Mouse (Mus musculus): ENCODE measurements around the gene Eef1a1.
A peak's percentile ranks its signal among the peaks of the same experiment; 100 is the strongest.
"Not testable (repeated sequence)": the region's sequence is repeated elsewhere in the genome, so short reads cannot be mapped to it uniquely, and the experiment has no call there.

Gene Eef1a1

GRCm38 (mm10) chr9:78508106-78508786 is 19.3 kb upstream of the Eef1a1 start:
- DNase-seq (ENCODE audit: low read depth in 2 of 2, low spot score in 2 of 2), result no peak

GRCm38 (mm10) chr9:78506722-78507077 is 17.7 kb upstream of the Eef1a1 start:
- DNase-seq (ENCODE audit: low read depth in 2 of 2, low spot score in 2 of 2), result no peak

- no peak for DNase-seq (ENCODE audit: low read depth in 2 of 2, low spot score in 2 of 2)
Observed at GRCm38 (mm10) chr9:78506002-78506721, 17.2 kb upstream of the Eef1a1 start.

GRCm38 (mm10) chr9:78505223-78505622 is 16.3 kb upstream of the Eef1a1 start:
- no peak for DNase-seq (ENCODE audit: low read depth in 2 of 2, low spot score in 2 of 2)

- DNase-seq (ENCODE audit: low read depth in 2 of 2, low spot score in 2 of 2), result no peak
Observed at GRCm38 (mm10) chr9:78504679-78505078, 15.7 kb upstream of the Eef1a1 start.

GRCm38 (mm10) chr9:78504133-78504532 is 15.2 kb upstream of the Eef1a1 start:
- DNase-seq (ENCODE audit: low read depth in 2 of 2, low spot score in 2 of 2), result no peak

GRCm38 (mm10) chr9:78503223-78504079 is 14.5 kb upstream of the Eef1a1 start:
- no peak for DNase-seq (ENCODE audit: low read depth in 2 of 2, low spot score in 2 of 2)

- DNase-seq (ENCODE audit: low read depth in 2 of 2, low spot score in 2 of 2), result no peak
Observed at GRCm38 (mm10) chr9:78501284-78501683, 12.3 kb upstream of the Eef1a1 start.

- no peak for DNase-seq (ENCODE audit: low read depth in 2 of 2, low spot score in 2 of 2)
Observed at GRCm38 (mm10) chr9:78500386-78500785, 11.4 kb upstream of the Eef1a1 start.

GRCm38 (mm10) chr9:78493171-78493570 is 4.2 kb upstream of the Eef1a1 start:
- DNase-seq (ENCODE audit: low read depth in 2 of 2, low spot score in 2 of 2), result no peak

GRCm38 (mm10) chr9:78492254-78492653 is 3.3 kb upstream of the Eef1a1 start:
- DNase-seq (ENCODE audit: low read depth in 2 of 2, low spot score in 2 of 2), result no peak

GRCm38 (mm10) chr9:78491169-78491568 is 2.2 kb upstream of the Eef1a1 start:
- no peak for DNase-seq (ENCODE audit: low read depth in 2 of 2, low spot score in 2 of 2)

GRCm38 (mm10) chr9:78488021-78488420 is 930 bp downstream of the Eef1a1 start:
- not testable (repeated sequence) for DNase-seq (ENCODE audit: low read depth in 2 of 2, low spot score in 2 of 2)

GRCm38 (mm10) chr9:78484660-78485059 is 4.3 kb downstream of the Eef1a1 start:
- DNase-seq (ENCODE audit: low read depth in 2 of 2, low spot score in 2 of 2), result no peak

GRCm38 (mm10) chr9:78482386-78482785 is 6.6 kb downstream of the Eef1a1 start:
- DNase-seq (ENCODE audit: low read depth in 2 of 2, low spot score in 2 of 2), result no peak

- DNase-seq (ENCODE audit: low read depth in 2 of 2, low spot score in 2 of 2), result peak; percentile 95
Observed at GRCm38 (mm10) chr9:78481423-78482331, 7.3 kb downstream of the Eef1a1 start.

- peak; percentile 74 to 76 for DNase-seq (ENCODE audit: low read depth in 2 of 2, low spot score in 2 of 2)
Observed at GRCm38 (mm10) chr9:78480706-78481358, 8.1 kb downstream of the Eef1a1 start.

GRCm38 (mm10) chr9:78480227-78480626 is 8.7 kb downstream of the Eef1a1 start:
- DNase-seq (ENCODE audit: low read depth in 2 of 2, low spot score in 2 of 2), result peak in 1 of 2 experiments; percentile 1

GRCm38 (mm10) chr9:78479308-78479707 is 9.6 kb downstream of the Eef1a1 start:
- not testable (repeated sequence) for DNase-seq (ENCODE audit: low read depth in 2 of 2, low spot score in 2 of 2)

GRCm38 (mm10) chr9:78478009-78478605 is 10.8 kb downstream of the Eef1a1 start:
- not testable (repeated sequence) for DNase-seq (ENCODE audit: low read depth in 2 of 2, low spot score in 2 of 2)

Data from CD8-positive naive resting alpha-beta T cell, adult 2 months (primary cell).